Mouse (Mus musculus): ENCODE results near the gene Pip5k1a.
"Not testable (repeated sequence)": the region's sequence is repeated elsewhere in the genome, so short reads cannot be mapped to it uniquely, and the experiment has no call there.

Gene Pip5k1a

DNA sequence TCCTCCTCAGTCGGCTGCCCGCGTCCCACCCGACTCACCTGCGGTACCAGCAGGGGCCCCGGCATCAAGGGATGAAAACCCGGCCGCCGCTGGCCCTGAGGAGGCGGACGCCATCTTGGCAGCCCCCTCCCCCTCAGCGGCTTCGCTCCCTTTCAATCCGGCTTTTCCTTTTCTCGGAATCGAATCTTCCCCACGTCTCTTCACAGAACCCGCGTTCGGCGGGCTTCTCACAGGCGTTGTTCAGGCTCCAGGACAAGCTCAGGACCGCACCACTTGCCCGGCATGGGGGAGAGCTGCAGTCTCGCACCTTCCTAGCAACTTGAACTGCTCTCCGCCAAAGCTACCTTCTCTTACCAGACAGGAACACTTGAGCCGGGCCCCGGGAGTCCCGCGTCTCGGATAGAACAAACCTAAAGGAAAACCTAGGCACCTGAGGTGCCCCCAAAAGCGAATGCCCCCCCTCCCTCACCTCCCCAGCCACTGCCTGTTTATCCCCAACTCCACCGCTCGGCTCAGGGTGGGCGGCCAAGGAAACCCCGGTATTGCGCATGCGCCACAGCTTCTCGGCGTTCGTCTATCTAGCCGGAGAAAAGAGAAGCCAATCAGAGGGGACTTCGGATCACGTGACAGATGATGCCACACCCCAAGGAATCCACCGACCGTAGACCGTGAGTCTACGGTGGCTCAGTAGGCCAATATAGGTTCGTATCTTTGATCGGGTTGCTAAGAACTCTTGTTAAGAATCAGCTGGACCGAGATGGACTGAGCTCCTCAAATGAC, at the start of gene Pip5k1a:
Gene Pip5k1a (minus strand): TSS at position 593 of the 780 bp plus-strand sequence.
- peak; percentile 98 for DNase-seq

DNA sequence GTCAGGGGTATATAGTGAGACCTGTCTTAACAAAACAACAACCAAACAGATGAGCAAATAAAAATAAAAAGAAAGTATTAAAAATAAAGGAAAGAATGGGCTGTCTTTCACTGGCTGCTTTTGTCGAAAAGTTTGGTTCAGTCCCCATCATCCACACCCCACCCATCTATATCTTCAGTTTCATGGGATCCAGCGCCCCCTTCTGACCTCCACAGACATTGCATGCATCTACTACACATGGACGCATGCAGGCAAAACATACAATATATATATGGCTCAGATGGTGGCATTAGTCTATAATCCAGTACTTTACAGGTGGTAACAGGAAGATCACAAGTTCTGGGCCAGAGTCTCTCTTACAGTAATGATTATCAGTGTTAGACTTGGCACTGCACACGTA, 47.1 kb upstream of the Pip5k1a start:
- peak; percentile 74 for DNase-seq

DNA sequence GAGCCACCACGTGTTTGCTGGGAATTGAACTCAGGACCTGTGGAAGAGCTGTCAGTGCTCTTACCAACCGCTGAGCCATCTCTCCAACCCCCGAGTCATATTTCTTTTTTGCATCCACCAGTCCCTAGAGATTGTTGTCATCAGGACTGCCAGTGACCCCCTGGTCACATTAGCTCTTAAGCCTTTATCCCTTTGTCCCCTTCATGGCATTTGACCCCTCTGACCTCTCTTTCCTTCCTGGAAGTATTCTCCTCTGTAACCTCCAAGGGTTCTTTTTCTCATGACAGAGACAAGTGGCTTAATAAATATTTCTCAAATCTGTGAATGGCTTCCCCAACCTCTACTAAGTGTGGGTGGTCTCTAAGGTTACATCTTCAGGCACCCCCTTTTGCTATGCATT, 41.2 kb upstream of the Pip5k1a start:
- no peak for DNase-seq

- DNase-seq, result peak; percentile 94
Measured at GRCm38 (mm10) chr3:95142617-95143011, 35.9 kb upstream of the Pip5k1a start.

DNA sequence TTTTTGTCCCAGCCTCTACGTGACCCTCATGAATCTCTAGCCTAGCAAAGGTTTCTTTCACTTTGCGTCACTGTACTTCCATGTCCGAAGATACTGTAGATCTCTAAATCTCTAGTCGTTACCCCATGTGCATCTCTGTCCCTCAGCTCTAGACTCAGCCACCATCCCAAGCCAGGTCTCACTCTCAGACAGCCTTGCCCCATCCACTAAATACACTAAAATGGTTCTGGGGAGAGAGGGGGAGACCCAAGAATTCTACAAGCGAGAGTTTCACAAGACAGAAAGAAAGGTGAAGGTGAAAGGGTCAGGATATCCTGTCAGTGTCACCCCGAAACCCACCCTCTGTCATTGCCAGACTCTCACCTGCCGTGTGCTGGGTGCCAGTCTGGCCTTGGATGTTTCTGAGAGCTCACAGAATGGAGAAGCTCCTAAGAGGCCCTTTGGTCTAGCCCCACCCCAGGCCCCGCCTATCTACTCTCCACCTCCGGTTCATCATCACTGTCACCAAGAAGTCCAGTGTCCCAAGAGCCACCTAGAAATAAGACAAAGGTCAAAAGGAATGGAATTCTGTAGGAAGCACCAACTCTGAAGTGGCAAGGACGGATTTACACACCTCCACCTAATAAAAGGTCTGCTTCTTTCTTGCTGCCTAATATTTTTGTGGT, 35.4 kb upstream of the Pip5k1a start, which contains the start of gene Tnfaip8l2:
Gene Tnfaip8l2 (minus strand): TSS at position 409 of the 665 bp plus-strand sequence.
- DNase-seq, result peak; percentile 80

- peak; percentile 61 for DNase-seq
Measured at GRCm38 (mm10) chr3:95141474-95141873, 34.7 kb upstream of the Pip5k1a start.

GRCm38 (mm10) chr3:95140795-95141194, 34.1 kb upstream of the Pip5k1a start:
- DNase-seq, result no peak

DNA sequence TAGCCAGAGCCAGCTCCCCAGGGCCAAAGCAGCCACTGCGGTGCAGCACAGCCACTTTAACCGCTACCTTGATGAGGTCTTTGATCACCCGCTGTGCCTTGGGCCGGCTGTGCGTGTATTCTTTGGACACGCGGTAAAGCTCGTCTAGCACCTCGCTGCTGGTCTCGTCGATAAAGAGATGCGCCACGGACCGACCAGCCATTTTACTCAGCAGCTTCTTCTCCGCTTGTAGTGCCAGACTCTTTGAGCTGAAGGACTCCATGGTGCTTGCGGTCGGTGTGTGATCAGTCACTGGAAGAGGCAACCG, 33.5 kb upstream of the Pip5k1a start:
- no peak for DNase-seq

GRCm38 (mm10) chr3:95139586-95140288, 33.0 kb upstream of the Pip5k1a start:
- peak; percentile 32 for DNase-seq

- DNase-seq, result peak; percentile 39
Measured at GRCm38 (mm10) chr3:95136336-95136735, 29.6 kb upstream of the Pip5k1a start.

GRCm38 (mm10) chr3:95135433-95136052, 28.8 kb upstream of the Pip5k1a start:
- peak; percentile 38 for DNase-seq

DNA sequence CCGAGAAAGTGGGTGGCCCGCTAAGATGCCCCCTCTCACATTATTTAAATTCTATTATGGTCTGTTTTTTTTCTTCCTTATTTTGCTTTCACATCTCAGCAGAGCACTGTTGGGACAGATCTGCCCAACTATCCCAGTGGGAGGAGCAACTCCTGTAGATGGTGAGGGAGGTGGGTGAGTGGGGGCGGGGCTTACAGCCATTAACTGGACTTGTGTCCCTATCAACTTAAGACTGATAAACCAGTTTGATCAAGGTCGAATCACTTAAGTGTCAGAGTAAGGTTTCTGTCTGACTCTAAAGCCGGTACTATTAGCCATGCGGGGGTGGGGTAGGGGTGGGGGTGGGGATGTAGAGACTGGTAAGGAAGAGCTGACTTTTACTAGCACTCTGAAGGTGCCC, 28.3 kb upstream of the Pip5k1a start:
- peak; percentile 87 for DNase-seq

- DNase-seq, result not testable (repeated sequence)
Measured at GRCm38 (mm10) chr3:95134133-95134532, 27.4 kb upstream of the Pip5k1a start.

- DNase-seq, result peak; percentile 96
Measured at GRCm38 (mm10) chr3:95133680-95134101, 27.0 kb upstream of the Pip5k1a start, which contains the start of the genes Scnm1 and Lysmd1. Scnm1 (minus strand) TSS chr3:95134011. Lysmd1 (plus strand) TSS chr3:95134088.

- DNase-seq, result no peak
Measured at GRCm38 (mm10) chr3:95133176-95133575, 26.4 kb upstream of the Pip5k1a start.

GRCm38 (mm10) chr3:95132389-95132788, 25.7 kb upstream of the Pip5k1a start:
- not testable (repeated sequence) for DNase-seq

DNA sequence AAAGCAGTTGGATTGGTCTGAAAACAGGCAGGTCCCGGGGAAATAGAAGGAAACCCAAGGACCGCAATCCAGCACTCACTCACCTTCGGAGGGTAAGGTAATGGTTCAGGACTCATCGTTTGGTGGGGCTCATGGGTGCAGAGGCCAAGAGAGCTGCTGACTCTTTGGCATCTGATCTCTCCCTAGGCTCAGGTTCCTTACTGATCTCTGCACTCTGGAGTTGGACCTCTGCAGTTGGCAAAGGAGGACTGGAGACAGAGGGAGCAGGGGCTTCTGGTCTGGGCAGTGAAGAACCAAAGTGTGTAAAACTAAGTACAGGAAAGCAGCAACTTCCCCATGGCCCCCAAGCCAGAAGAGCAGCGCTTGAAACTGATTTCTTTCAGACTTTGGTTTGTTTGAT, 23.4 kb upstream of the Pip5k1a start:
- no peak for DNase-seq

DNA sequence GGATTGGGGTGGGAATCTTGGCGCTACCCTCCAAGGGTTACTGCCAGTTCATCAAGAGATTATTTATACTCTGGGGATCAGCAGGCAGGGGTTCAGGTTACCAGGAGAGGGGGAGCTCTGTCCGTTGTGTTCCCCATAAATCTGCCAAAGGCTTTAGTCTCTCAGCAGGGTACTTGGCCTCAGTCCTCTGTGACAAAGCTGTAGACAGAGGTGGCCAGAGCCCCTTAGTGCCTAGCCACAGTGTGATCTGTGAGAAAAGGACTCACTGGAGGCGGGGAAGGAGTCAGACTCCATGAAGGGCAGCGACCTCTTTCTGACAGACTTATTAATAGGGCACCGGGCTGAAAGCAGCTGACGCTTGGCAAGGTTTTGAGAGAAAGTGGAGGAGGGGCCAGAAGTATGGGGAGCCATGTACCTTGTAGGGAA, 22.5 kb upstream of the Pip5k1a start:
- DNase-seq, result no peak

DNA sequence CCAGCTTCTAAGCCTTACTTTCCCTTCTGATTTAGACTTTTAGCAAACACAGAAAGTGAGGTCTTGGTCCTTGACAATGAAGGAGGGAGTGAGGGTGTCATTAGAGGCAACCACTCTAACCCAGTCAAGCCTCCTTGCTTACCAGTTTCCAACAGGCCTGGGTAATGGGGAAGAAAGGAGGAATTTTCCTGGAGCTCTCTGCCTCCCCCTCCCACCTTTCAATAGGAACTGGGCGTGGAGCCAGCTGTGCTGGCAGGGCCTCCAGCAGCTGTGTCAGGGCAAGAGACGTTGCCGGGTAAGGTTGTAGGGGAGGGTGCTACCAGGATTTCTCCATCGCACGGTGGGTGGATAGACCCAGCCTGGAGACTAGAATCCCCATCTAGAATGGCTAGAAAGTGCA, 18.2 kb upstream of the Pip5k1a start:
- DNase-seq, result peak; percentile 69

GRCm38 (mm10) chr3:95124246-95124645, 17.5 kb upstream of the Pip5k1a start, which contains the start of gene Tmod4:
Tmod4 (plus strand) TSS chr3:95124476.
- DNase-seq, result no peak

DNA sequence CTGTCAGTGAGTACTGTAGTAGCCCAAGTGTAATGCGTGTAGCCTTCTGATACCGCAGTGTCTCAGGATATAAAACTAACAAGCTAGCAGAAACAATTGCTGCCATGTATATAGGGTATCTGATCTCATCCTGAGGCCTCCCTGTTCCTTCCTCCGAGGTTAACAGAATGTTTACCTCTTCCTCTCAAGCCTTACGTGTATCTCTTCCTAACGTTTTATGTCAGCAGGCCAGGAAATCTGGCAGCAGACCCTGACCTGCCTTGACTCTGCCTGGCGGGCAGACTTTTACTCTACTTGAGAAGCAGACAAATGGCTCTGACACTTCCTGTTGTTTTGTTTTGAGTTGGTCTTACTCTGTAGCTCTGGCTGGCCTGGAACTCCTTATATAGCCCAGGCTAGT, 14.8 kb upstream of the Pip5k1a start:
- no peak for DNase-seq

GRCm38 (mm10) chr3:95117751-95118150, 11.0 kb upstream of the Pip5k1a start:
- no peak for DNase-seq

DNA sequence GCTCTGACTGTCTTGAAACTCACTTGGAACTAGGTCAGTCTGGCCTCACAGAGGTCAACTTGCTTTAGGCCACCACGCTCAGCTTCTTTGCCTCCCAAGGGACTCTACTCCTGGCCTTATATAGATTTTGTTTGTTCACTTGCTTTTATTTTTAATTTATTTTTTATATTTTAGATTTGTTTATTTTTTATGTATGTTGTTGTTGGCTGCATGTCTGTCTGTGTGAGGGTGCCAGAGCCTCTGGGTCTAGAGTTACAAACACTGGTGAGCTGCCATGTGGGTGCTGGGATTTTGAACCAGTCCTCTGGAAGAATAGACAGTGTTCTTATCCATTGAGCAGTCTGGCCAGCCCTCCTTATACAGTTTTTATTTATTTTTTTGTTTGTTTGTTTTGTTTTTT, 6.0 kb upstream of the Pip5k1a start:
- no peak for DNase-seq

All from lung, postnatal 36 days (tissue).